Mouse (Mus musculus) embryonic fibroblast, embryonic 13.5 days (primary cell): ENCODE results near the gene Spata25.

Source experiments
- CTCF ChIP-seq: IDR thresholded peaks from 2 replicates; pipeline ENCODE4 v1.5.1; 2011; ENCODE audit warnings: mild to moderate bottlenecking, control low read depth, low read length, moderate library complexity, borderline replicate concordance; ENCODE audit not compliant: insufficient read depth
- POLR2A ChIP-seq: IDR thresholded peaks from 2 replicates; pipeline ENCODE4 v1.6.1; 2011; ENCODE audit warnings: low read depth, mild to moderate bottlenecking, control low read depth, low read length, moderate library complexity

- TF ChIP-seq CTCF (peak; percentile 64), POLR2A (no peak)
Observed at GRCm38 (mm10) chr2:164794293-164794692, 34.0 kb downstream of the Spata25 start.
